Mouse (Mus musculus) CD8-positive naive resting alpha-beta T cell, adult 2 months (primary cell): ENCODE results near the gene Aar2.
"Not testable (repeated sequence)": the region's sequence is repeated elsewhere in the genome, so short reads cannot be mapped to it uniquely, and the experiment has no call there.

ENCODE experiments used
- DNase-seq, 2 experiments: peaks; one replicate each; pipeline ENCODE4 v3.0.0; 2022; ENCODE audit warnings: low read depth in 2 of 2, low spot score in 2 of 2

Gene Aar2

GRCm38 (mm10) chr2:156547123-156547891 is at the start of gene Aar2:
Aar2 (plus strand) TSS chr2:156547584.
- DNase-seq, result peak; percentile 85 to 86

DNA sequence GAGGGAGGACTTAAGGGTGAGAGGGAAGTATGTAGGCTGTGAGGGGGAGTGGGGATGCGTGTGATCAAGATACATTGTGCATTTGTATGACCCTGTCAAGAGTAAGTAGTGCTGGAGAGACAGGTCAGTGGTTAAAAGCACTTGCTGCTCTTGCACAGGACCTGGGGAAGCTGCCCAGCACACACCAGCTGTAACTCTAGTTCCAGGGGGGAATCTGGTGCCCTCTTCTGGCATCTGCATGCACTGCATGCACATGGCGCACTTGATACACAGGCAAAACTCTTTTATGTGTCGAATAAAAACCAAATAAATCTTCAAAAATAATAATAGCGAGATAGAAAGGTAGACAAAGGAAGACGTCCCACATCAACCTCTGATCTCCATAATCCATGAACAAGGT is 49.5 kb upstream of the Aar2 start:
- DNase-seq, result no peak

DNA sequence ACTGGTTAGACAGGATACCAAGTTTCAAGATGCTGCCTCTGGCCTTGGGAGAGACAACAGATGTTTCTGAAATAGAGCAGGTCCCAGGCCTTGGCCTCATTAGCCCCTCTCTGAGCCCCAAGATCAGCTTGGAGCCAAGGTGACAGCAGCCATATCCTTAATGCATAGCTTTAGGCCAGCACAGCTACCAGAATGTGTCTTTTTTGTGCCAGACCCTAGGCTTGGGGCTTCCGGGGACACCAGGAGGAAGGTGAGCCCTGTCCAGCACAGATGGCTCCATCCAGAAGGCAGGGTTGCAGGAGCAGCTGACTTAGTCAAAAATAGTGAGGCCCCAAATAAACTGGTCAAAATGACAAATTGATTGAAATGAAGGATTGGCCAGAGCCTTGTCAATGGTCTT is 46.4 kb upstream of the Aar2 start:
- no peak for DNase-seq

DNA sequence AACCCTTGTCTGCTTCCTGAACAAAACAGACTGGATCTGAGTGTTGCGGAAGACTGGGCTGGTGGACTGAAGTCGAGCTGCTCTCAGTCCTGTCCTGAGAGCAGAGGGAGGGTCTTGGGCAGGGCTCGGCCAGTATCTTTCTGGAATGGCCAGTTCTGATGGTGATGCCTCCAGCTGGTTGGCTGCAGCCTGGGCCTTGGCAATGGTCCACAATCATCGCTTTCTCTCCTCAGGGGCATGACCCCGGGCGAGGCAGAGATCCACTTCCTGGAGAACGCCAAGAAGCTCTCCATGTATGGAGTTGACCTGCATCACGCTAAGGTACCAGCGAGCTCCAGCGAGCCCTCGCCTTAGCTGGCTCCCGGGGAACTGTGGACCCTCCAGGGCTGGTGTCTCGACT is 41.9 kb upstream of the Aar2 start:
- no peak for DNase-seq

GRCm38 (mm10) chr2:156512028-156512427 is 35.4 kb upstream of the Aar2 start:
- DNase-seq, result no peak

GRCm38 (mm10) chr2:156512561-156512960 is 34.8 kb upstream of the Aar2 start:
- DNase-seq, result no peak

GRCm38 (mm10) chr2:156515102-156515501 is 32.3 kb upstream of the Aar2 start:
- DNase-seq, result no peak

- DNase-seq, result peak; percentile 52 to 55
These were observed 31.7 kb upstream of the Aar2 start for GRCm38 (mm10) chr2:156515565-156516185.

DNA sequence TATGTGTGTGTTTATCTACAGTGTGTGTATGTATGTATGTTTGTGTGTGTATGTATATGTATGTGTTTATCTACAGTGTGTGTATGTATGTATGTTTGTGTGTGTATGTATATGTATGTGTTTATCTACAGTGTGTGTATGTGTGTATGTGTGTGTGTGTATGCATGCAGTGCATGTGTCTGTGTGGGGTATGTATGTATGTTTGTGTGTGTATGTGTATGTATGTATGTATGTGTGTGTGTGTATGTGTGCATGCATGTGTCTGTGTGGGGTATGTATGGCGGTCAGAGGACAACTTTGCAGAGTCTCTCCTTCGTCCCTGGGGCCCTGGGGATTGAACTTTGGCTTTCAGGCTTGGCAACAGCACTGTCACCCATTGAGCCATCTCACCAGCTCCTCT is 30.7 kb upstream of the Aar2 start:
- DNase-seq, result not testable (repeated sequence)

- no peak for DNase-seq
These were observed 29.1 kb upstream of the Aar2 start for GRCm38 (mm10) chr2:156518306-156518705.

GRCm38 (mm10) chr2:156519584-156519983 is 27.8 kb upstream of the Aar2 start:
- DNase-seq, result no peak

DNA sequence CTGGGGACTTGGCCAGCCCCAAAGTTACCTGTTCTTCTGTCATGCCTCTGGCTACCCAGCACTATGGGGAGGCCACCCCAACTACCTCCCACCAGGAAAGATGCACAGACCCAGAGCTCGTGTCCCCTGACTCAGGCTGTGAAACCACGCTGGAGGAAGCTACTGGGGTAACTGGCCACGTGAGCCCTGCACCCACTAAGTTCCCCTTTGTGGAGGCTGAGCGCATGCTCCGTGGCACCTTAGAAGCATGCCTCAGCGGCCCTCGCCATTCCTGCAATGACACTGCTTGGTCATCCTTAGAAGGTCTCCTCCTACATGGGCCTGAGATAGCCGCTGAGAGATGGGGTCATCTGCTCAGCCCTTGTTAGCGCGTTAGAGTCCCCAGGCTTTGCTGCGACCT is 24.4 kb upstream of the Aar2 start:
- no peak for DNase-seq

DNA sequence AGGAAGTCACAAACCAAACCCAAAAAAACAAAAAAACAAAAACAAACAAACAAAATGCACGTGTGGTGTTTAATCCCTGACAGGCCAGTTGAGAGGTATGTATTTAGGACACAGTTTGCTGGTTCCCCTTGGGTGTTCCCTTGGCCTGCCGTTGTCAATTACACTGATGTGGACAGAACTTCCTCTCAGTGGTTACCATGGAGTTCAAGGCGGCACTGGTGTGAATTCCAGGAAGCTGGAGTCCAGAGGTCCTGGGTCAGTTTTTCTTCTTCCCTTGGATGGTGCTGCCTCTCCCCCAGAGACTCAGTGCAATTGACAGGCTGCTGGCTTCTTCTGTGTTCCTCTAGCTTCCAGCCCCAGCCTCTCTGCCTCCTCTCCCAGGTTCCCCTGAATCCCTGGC is 23.3 kb upstream of the Aar2 start:
- no peak for DNase-seq

- DNase-seq, result peak in 1 of 2 experiments; percentile 30
These were observed 17.7 kb upstream of the Aar2 start for GRCm38 (mm10) chr2:156529726-156530125.

DNA sequence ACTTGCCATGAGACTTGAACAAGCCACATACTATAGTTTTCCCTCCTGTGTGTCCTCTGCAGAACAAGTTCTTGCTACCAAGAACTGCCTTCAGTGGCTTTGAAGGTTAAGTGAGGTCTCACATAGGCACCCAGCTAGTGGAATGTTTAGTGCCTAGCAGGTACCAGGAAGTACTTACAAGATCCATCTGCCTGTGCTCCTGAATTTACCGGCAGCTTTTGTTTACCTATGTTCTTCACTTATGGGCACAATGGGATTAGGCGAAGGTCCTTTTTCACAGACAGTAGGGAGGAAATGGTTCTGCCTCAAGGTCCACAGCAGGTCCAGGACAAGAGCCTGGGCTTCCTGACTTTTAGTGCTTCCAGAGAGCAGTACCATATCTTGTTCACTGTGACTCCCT is 14.2 kb upstream of the Aar2 start:
- DNase-seq, result no peak

GRCm38 (mm10) chr2:156538817-156539555 is 8.4 kb upstream of the Aar2 start:
- no peak for DNase-seq

- DNase-seq, result no peak
These were observed 6.4 kb upstream of the Aar2 start for GRCm38 (mm10) chr2:156540991-156541390.

DNA sequence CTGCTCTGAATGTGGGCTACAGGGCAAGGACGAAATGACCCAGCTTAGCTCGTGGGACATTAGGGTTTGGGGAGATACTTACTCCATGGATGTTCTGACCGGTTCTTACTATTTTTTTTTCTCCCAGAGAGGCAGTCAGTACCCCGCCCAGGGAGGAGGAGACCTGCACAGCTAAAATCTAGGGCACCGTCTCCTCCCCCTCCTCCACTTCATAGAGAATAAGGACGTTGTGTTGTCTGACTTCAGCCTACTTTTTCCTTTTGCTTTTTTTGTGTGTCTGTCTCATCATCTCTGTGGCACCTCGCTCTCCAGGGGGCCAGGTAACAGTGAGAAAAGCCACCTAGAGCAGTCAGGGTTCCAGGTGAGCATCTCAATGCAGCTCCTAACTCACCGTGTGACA is 5.0 kb upstream of the Aar2 start:
- DNase-seq, result no peak

DNA sequence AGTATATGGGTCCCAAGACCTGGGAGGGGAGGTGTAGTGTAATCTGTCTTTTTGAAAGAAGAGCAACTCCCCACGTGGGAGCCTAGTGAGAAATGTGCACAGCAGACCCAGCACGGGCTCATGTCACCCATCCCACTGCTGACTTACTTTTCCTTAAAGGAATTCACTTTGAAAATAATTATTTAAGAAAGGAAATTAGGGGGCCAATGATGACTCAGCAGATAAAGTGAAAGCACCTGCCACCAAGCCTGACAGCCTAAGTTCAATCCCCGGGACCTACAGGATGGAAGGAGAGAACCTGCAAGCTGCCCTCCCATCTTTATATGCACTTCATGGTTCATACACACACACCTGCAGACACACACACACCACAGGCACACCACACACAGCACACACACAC is 3.6 kb upstream of the Aar2 start:
- no peak for DNase-seq

DNA sequence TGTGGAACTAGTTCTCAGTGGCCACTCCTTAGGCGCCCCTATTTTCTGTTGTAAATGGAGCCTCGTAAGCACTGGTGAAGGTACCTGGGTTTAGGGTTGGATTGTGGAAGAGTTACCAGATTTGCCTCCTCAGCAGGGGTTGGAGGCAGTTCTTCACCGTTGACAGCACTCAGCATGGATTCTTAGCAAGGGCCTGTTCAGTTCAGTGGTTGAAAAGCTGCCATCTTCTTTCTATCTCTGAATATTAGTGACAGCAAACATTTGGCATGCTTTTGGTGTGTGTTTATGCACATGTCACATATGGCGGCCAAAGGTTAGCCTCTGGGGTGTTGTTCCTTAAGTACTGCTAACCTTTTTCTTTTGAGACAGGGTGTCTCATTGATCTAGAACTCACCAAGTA is 5.0 kb downstream of the Aar2 start:
- DNase-seq, result no peak

DNA sequence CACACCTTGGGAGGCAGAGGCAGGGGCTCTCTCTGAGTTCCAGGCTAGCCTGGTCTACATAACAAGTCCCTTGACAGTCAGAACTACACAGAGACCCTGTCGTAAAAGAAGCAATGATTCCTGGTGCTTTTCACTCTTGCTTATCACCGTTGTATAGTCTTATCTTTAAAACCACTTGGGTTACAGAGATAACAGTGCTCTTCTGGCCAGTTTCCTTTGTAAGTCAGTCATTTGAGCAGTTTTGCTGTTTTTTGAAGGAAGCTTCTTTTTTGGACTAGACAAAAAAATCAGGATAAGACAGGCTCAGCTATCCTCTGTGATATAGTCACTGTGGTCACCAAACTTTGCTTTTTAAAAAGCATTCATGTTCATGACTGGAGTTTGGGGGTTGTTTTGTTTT is 14.4 kb downstream of the Aar2 start:
- DNase-seq, result no peak

DNA sequence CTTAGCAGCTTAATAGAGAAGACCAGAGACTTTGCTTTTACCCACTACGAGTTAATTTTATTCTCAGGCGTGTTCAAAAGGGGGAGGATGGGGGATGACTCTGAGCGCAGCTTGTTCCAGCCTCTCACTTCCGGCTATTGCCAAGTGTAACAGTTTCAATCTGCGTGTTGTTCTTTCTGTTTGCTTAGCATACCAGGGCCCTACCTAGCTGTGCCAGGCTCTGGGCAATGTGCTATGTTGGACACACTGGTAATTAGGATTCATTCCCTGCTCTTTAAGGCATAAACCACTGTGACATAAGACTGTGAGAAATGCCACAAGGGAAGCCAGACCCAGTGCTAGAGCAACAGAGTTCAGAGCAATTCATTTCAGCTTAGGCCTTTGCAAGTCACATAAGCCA is 16.2 kb downstream of the Aar2 start:
- DNase-seq, result no peak
